Comparison of ENCODE assay signal across 8 mouse cellular contexts in genomic region chr5:43037592-43037991, GRCm38 (mm10).
DNase-seq lines count a peak whose midpoint lies in the region; ATAC-seq lines count a peak whose summit lies in the region.

No protein-coding gene starts in this region.

- DNase-seq in heart, adult 11 months: peak; percentile 58
- DNase-seq in heart, adult 9 months (ENCODE audit: low spot score in 2 of 2): no peak
- DNase-seq in adrenal gland, postnatal 10 days: peak; percentile 57
- DNase-seq in kidney, postnatal 25 days: peak; percentile 88
- no peak for DNase-seq in c-Kit-positive CD71-positive TER-119-positive erythroid progenitor cells, embryonic 14.5 days (ENCODE audit: low spot score)
- no peak for DNase-seq in cerebellum, adult 18-20 months
- DNase-seq in cerebellum, adult 11-12 months: no peak

- 0 out of 2 replicates have a peak, but pooled peaks have one; percentile 26 for ATAC-seq in megakaryocyte-erythroid progenitor cell, adult 5-6 weeks (replicated peaks; ENCODE audit: low FRiP score, low TSS enrichment, poor library complexity, severe bottlenecking)

Comparison
In these comparisons a context has a peak if more than half of its experiments do, and no peak if none do; other contexts are left out.
1. DNase-seq: peak in heart, adult 11 months (single experiment), adrenal gland, postnatal 10 days (single experiment) and kidney, postnatal 25 days (2 of 2); none in heart, adult 9 months (0 of 2), c-Kit-positive CD71-positive TER-119-positive erythroid progenitor cells, embryonic 14.5 days (single experiment), cerebellum, adult 18-20 months (0 of 2) and cerebellum, adult 11-12 months (single experiment).